Mouse (Mus musculus): Measurements from ENCODE around the gene Rfx3. TPM values are rescaled to one million over a fixed set of nuclear protein-coding genes. Genes with fewer than 3 reads are reported as not detected.

Rfx3 gene
- total and polyA plus RNA-seq, 3 experiments: 0.76 to 1.4 (median 1.2) TPM

DNA sequence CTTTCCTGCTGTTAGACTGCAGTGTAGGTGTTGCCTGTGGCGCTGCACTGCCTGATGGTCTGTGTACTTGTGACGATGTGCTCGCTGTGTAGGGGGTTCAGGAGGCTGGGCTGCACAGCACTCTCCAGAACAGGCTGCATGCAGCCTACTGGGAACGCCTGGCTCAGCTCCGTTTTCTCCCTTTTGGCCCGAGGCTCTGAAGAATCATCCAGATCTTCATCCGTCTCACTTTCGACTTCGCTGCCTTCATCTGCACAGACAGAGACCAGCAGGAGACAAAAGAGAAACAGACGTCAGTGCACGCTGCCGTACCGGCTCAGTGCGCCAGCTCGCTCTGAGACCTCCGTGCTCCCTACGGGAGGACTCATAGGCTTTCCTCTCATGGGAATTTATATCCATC, 242.5 kb downstream of the Rfx3 start:
- H3K4me3 ChIP-seq (replicated peaks in 1 of 3; ENCODE audit: low read depth in 2 of 3, low read length in 2 of 3, poor library complexity in 1 of 3): no peak overlapping the region
- no peak for DNase-seq (ENCODE audit: extremely low read depth)
- dilution Hi-C loops (cut with MboI; ENCODE audit: extremely low pct_ligation_motif_present, extremely low pct_unique_long_range_greater_than_20kb, low sequenced_read_pairs): no loop called here
- H3K4me2 ChIP-seq (ENCODE audit: insufficient read depth, low read depth, poor library complexity, severe bottlenecking): no peak overlapping the region
- peaks cover under 1% of the 10 kb centered on the region in 2 experiments; a peak in 1 of 4 replicates for H3K4me1 ChIP-seq (ENCODE audit: control insufficient read depth in 1 of 2, insufficient read depth in 2 of 2)
- H3K9me3 ChIP-seq (replicated peaks; ENCODE audit: low read length): no peaks in the 10 kb centered on the region
- no peaks in the 10 kb centered on the region for H3K27me3 ChIP-seq (replicated peaks)
- no peaks in the 10 kb centered on the region for H3K79me2 ChIP-seq (replicated peaks; ENCODE audit: control insufficient read depth, extremely low read depth, insufficient read depth, poor library complexity, severe bottlenecking)
- peaks cover 0 to 6% of the 10 kb centered on the region in 2 experiments for H3K36me3 ChIP-seq (replicated peaks in 1 of 2; ENCODE audit: control insufficient read depth in 1 of 2, insufficient read depth in 1 of 2, low read length in 1 of 2)
- no peak overlapping the region for H3K27ac ChIP-seq (ENCODE audit: insufficient read depth, low read depth)
- no peak for TF ChIP-seq ZNF384 (IDR thresholded peaks at IDR 0.05; ENCODE audit: low read depth, low read length)
- TF ChIP-seq USF1 (IDR thresholded peaks at IDR 0.05; ENCODE audit: low read depth, low read length): no peak
- TF ChIP-seq GABPA (IDR thresholded peaks at IDR 0.05; ENCODE audit: insufficient replicate concordance, low read depth, low read length): no peak
- no peak for TF ChIP-seq TBP (conservative IDR thresholded peaks at IDR 0.05; ENCODE audit: low read depth, low read length)
- no peak for TF ChIP-seq NRF1 (IDR thresholded peaks at IDR 0.05; ENCODE audit: low read depth, low read length)
- TF ChIP-seq ELF1 (IDR thresholded peaks at IDR 0.05; ENCODE audit: low read depth, low read length): no peak
- TF ChIP-seq CHD2 (IDR thresholded peaks at IDR 0.05; ENCODE audit: low read length): no peak
- TF ChIP-seq SMC3 (IDR thresholded peaks at IDR 0.05; ENCODE audit: low read depth, low read length): no peak
- no peak for TF ChIP-seq IRF4 (IDR thresholded peaks at IDR 0.05; ENCODE audit: low read depth, low read length)
- TF ChIP-seq JUN (IDR thresholded peaks at IDR 0.05; ENCODE audit: insufficient read depth, low read depth, low read length): no peak
- in situ Hi-C loops (cut with MboI; ENCODE audit: low pct_ligation_motif_present, low pct_unique_long_range_greater_than_20kb, low sequenced_read_pairs): no loop called here
- no peak overlapping the region for H3K9ac ChIP-seq (ENCODE audit: insufficient read depth, low read depth)

DNA sequence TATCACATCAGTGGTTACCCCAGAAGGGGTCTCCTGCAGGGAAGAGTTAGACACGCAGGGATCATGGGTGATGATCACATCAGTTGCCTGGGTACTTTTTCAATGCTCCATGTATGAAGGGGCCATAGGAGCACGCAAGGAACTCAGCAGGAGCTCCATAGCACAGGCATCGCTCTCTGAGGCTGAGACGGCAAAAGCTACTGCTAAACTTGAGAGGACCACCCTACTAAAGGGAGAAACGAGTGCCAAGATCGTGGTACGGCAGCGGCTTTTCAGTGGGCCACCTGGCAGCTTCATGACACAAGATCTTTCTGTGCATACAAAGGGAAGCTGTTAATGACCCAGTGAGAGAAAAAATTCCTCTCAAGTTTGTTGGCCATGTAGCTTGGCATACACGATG, 250.7 kb downstream of the Rfx3 start:
- Histone ChIP-seq H3K9me3 (replicated peaks; ENCODE audit: low read length) (no peaks in the 10 kb centered on the region), H3K4me2 (ENCODE audit: insufficient read depth, low read depth, poor library complexity, severe bottlenecking) (no peak overlapping the region), H3K4me1 (ENCODE audit: control insufficient read depth in 1 of 2, insufficient read depth in 2 of 2) (peaks cover 4 to 7% of the 10 kb centered on the region in 2 experiments), H3K9ac (ENCODE audit: insufficient read depth, low read depth) (no peak overlapping the region), H3K4me3 (replicated peaks in 1 of 3; ENCODE audit: low read depth in 2 of 3, low read length in 2 of 3, poor library complexity in 1 of 3) (no peak overlapping the region), H3K79me2 (replicated peaks; ENCODE audit: control insufficient read depth, extremely low read depth, insufficient read depth, poor library complexity, severe bottlenecking) (no peaks in the 10 kb centered on the region), H3K36me3 (replicated peaks in 1 of 2; ENCODE audit: control insufficient read depth in 1 of 2, insufficient read depth in 1 of 2, low read length in 1 of 2) (no peaks in the 10 kb centered on the region), H3K27ac (ENCODE audit: insufficient read depth, low read depth) (no peak overlapping the region), H3K27me3 (replicated peaks) (no peaks in the 10 kb centered on the region)
- dilution Hi-C loops (cut with MboI; ENCODE audit: extremely low pct_ligation_motif_present, extremely low pct_unique_long_range_greater_than_20kb, low sequenced_read_pairs) (no loop called here), in situ Hi-C loops (cut with MboI; ENCODE audit: low pct_ligation_motif_present, low pct_unique_long_range_greater_than_20kb, low sequenced_read_pairs) (no loop called here)
- DNase-seq (ENCODE audit: extremely low read depth): no peak
- TF ChIP-seq ZC3H11A (IDR thresholded peaks at IDR 0.05; ENCODE audit: low read depth, low read length) (no peak), IRF4 (IDR thresholded peaks at IDR 0.05; ENCODE audit: low read depth, low read length) (no peak), BHLHE40 (IDR thresholded peaks at IDR 0.05; ENCODE audit: low read depth, low read length) (no peak), MYC (IDR thresholded peaks at IDR 0.05; ENCODE audit: low read depth, low read length) (no peak), RCOR1 (conservative IDR thresholded peaks at IDR 0.05; ENCODE audit: low read depth, low read length) (no peak), TBP (conservative IDR thresholded peaks at IDR 0.05; ENCODE audit: low read depth, low read length) (no peak), MEF2A (IDR thresholded peaks at IDR 0.05; ENCODE audit: borderline replicate concordance, low read depth, low read length) (no peak), NELFE (IDR thresholded peaks at IDR 0.05; ENCODE audit: low read depth, low read length) (no peak), CHD2 (IDR thresholded peaks at IDR 0.05; ENCODE audit: low read length) (no peak), NRF1 (IDR thresholded peaks at IDR 0.05; ENCODE audit: low read depth, low read length) (no peak), ZKSCAN1 (IDR thresholded peaks at IDR 0.05; ENCODE audit: borderline replicate concordance, low read depth, low read length) (no peak), HCFC1 (IDR thresholded peaks at IDR 0.05; ENCODE audit: low read depth, low read length) (no peak), KAT2A (IDR thresholded peaks at IDR 0.05; ENCODE audit: insufficient replicate concordance, low read length) (no peak), USF1 (IDR thresholded peaks at IDR 0.05; ENCODE audit: low read depth, low read length) (no peak)

All from CH12.LX (cell line).